Mouse (Mus musculus) heart, postnatal 25 days (tissue): ENCODE data around the gene Ffar4. TPM values are rescaled to one million over a fixed set of nuclear protein-coding genes. Genes with fewer than 3 reads are reported as not detected.

Experiments used
- DNase-seq: peaks from one replicate; pipeline ENCODE4 v3.0.0; 2022; ENCODE audit warnings: low spot score
- intact Hi-C: fragments of 180-260 bp; cut with DNase I; formaldehyde crosslinking; loops from one replicate; pipeline ENCODE4 v1.15.1; 2025
- total RNA-seq, 2 experiments: library from RNA; stranded (reverse); gene quantifications; 2 replicates each; pipeline ENCODE4 v1.2.3; 2021

Ffar4 gene
- under 1 TPM in 1 of 2 experiments, not detected in 1; 0.20 TPM for total RNA-seq

GRCm38 (mm10) chr19:38096858-38097758 is at the start of gene Ffar4:
TSS of gene Ffar4 (plus strand) at chr19:38097071.
- intact Hi-C loops, result no loop called here
- DNase-seq, result no peak

DNA sequence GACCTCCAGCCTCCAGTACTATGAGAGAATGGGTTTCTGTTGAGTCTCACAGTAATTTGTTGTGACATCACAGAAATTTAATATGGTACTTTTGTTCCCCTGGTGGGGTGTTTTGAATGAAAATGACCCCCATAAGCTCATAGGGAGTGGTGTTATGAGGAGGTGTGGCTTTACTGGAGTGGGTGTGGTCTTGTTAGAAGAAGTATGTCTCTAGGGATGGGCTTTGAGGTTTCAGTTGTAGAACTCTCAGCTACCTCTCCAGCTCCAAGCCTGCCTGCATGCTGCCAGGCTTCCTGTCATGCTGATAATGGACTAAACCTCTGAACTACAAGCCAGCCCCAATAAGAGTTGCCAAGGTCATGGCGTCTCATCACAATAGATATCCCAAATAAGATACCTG is 47.2 kb upstream of the Ffar4 start:
- no peak for DNase-seq
- intact Hi-C loops, result loop anchor here (2.0 to 10.0 kb wide), 2 partner anchors 95 to 305 kb away; no protein-coding TSS in a partner anchor

DNA sequence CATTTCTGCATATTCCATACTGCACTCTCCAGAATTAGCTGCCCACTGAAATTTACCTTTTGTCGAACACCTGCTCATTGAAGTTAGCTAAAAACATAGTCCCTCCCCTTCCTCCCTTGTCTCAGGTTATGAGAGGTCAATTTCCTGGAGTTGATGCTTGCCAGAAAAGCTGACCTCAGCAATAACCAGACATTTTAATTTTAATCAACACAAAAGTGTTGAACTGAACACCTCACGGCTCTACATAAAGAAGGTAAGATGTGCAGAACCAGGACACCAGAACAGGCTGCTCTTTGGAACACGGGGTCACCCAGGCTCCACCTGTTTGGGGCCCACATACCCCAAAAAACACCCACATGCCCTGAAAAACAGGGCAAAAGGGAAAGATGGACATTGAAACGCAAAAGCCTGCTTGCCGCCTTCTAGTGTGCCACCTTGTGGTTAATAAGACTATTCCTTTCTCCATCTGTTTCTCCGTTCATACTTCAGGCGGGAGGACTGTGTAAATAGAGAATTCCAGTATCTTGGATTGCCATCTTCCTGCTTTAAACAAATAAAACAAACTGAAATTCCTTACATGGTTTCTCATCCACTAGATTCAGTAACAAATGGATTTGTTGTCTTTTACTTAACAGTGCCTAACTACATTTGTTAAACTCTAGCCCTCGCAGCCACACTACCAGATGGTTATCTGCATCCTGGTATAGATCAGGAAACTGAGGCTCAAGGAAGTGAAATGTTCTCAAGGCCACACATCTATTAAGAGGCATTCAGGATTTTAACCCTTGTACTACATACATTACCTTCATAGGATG is 43.4 kb upstream of the Ffar4 start:
- intact Hi-C loops, result loop anchor here (10.0 kb wide), 1 partner anchor 301 kb away; no protein-coding TSS in a partner anchor
- DNase-seq, result no peak

DNA sequence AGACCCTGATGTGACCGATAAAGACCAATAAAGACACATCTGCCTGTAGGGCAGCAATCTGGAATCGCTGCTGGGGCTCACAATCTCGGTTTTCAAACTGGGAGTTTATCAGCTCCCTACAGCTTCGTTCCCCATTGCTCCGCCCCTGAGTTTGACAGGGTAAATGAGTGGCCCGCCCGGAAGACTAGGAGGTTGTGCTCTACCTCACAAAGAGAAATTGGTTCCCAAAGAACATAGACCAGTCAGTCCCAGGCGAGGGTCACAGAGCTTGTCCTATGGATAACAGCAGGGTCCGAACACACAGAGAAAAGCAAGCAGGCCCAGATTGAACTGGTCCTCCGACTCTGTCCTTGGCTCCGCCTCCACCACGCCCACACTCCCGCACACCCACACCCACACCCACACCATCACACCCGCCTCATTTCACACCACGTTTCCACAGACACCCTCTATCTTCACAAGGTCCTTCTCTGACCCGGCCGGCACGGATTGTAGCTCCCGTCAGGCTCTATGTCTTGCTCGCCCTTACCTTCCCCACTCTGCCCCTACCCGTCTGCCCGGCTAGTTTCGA is 42.6 kb upstream of the Ffar4 start:
- intact Hi-C loops, result loop anchor here (10.0 kb wide), 1 partner anchor 301 kb away; no protein-coding TSS in a partner anchor
- DNase-seq, result peak; percentile 68

- DNase-seq, result peak; percentile 87
- intact Hi-C loops, result loop anchor here (10.0 kb wide), 1 partner anchor 300 kb away; no protein-coding TSS in a partner anchor
Observed at GRCm38 (mm10) chr19:38054720-38055192, 42.1 kb upstream of the Ffar4 start, which contains the start of gene Cep55. TSS of gene Cep55 (plus strand) at chr19:38055011.

DNA sequence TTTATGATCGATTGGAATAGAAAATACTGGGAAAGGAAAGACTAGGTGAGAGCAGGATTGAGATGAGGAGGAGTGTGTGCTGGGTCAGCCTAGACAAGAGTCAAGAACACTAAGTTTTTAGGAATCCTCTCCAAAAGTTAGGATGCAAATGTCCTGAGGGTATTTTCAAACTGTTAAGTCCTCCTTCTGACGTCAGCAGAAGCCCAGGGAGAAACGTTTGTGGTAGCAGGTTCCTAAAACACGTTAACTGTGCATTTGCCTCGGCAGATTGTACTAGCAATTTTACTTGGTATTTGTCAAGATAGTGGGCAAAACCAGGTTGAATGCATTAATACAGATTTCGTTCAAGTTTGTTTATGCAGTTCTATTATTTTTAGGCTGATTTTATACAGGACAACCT is 41.1 kb upstream of the Ffar4 start:
- intact Hi-C loops, result loop anchor here (10.0 kb wide), 1 partner anchor 299 kb away; no protein-coding TSS in a partner anchor
- no peak for DNase-seq

GRCm38 (mm10) chr19:38056276-38056675 is 40.6 kb upstream of the Ffar4 start:
- DNase-seq, result no peak
- intact Hi-C loops, result loop anchor here (10.0 kb wide), 1 partner anchor 299 kb away; no protein-coding TSS in a partner anchor

- no peak for DNase-seq
- intact Hi-C loops, result loop anchor here (10.0 kb wide), 1 partner anchor 298 kb away; no protein-coding TSS in a partner anchor
Observed at GRCm38 (mm10) chr19:38056931-38057330, 39.9 kb upstream of the Ffar4 start.

DNA sequence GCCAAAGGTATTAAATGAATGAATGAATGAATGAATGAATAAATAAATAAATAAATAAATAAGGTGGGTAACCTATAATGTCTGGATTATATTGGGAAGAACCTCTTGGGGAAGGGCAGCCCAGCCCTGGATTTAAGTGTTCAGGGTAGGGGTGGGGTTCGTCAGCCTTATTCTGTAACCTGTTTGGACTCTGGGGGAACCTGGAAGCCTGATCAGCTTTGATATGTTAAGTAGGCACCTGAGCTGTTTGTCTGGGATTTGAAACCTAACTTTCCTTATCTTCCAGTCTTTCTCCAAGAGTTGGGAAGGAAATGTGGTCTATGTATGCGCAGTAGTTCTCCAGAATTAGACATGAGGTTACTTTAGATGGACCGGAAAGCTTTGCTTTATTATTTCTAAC is 33.7 kb upstream of the Ffar4 start:
- DNase-seq, result no peak
- intact Hi-C loops, result no loop called here

DNA sequence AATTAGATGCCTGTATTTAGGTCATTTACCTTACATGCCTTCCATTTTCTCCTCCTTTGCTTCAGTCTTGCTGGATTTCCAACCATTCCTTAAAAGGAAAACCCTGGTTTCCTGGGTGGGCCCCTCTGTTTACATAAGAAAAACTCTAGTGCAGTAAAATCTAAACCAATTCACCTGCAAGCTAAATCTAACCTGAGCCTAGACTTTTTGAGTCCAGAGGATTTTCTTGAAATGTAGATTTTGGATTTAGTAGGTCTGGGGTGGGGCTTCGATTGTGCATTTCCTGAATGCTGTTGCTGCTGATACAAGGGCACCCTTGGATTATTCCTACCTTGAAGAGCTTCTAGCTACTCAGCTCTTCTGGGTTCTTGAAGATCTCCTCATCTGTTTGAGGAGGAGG is 32.8 kb upstream of the Ffar4 start:
- DNase-seq, result no peak
- intact Hi-C loops, result no loop called here

- no peak for DNase-seq
- intact Hi-C loops, result no loop called here
Observed at GRCm38 (mm10) chr19:38073226-38073625, 23.6 kb upstream of the Ffar4 start.

DNA sequence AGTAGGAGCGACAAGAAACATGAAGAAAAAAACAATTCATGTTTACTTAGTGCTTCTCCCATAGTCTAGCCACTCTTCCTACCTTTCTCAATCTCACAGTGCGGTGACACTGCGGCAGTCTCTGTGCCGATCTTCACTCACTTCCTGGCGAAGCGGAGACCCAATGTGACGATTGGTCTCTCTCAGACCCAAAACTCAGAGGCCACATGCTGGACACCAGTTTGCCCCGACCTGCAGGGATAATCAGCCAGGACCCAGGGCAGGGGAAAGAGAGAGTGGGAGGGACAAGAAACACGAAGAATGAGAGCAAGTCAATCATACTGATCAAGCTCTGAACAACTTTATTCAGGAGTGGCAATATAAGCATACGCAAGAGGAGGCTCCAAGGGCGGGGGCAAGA is 21.8 kb upstream of the Ffar4 start:
- intact Hi-C loops, result no loop called here
- no peak for DNase-seq

GRCm38 (mm10) chr19:38076251-38076650 is 20.6 kb upstream of the Ffar4 start:
- intact Hi-C loops, result no loop called here
- DNase-seq, result no peak

GRCm38 (mm10) chr19:38077851-38078540 is 18.9 kb upstream of the Ffar4 start:
- intact Hi-C loops, result no loop called here
- no peak for DNase-seq

- DNase-seq, result no peak
- intact Hi-C loops, result no loop called here
Observed at GRCm38 (mm10) chr19:38081361-38081760, 15.5 kb upstream of the Ffar4 start.

DNA sequence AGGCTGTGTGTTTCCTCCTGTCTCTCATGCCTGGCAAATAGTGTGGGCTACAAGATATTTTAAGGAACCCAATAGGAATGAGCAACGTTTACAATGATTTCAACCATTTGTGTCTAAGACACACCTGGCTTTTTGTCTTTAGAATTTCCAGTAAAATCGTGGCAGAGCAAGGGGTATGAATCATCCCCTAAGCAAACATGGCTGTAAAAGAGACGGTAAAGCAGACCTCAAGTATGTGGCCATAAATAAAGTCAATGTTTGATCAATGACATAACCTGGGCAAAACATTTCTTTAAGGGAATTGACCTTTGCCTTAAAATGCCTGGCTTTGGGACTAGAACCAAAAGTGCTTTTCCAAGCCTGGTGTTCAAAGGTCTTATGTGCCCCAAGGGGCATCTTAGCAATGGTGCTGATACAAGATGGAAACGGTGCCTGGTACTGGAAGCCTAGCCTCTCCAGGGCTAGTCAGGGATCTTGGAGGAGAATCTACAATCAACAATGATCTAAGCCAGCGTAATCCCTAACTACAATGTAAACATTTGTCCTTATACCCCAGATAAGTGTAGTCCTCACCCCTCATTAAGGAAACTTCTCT is 13.8 kb upstream of the Ffar4 start:
- no peak for DNase-seq
- intact Hi-C loops, result no loop called here

DNA sequence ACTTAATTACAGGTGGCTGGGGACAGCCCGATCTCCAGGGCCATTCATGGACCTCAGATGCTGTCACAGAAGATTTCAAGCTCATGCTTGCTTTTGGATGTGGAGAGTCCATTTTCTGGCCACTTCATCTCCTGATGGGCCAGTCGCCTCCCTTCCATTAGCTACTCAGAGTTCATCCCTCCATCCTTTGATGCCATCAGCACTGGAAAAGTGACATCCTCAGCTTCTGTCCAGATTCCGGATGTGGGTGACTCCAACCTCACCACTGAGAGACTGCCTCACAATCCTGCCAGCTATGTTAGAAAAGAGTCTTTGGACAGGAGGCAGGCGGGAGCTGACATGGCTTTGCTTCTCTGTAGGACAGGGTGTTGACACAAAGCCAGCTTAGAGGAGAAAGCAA is 11.0 kb upstream of the Ffar4 start:
- DNase-seq, result no peak
- intact Hi-C loops, result loop anchor here (5.0 kb wide), 1 partner anchor 121 kb away; no protein-coding TSS in a partner anchor

GRCm38 (mm10) chr19:38086948-38087551 is 9.8 kb upstream of the Ffar4 start:
- peak; percentile 5 for DNase-seq
- intact Hi-C loops, result loop anchor here (5.0 kb wide), 1 partner anchor 120 kb away; no protein-coding TSS in a partner anchor
